Mouse (Mus musculus): ENCODE data around the gene Fam102a. TPM values are rescaled to one million over a fixed set of nuclear protein-coding genes. Genes with fewer than 3 reads are reported as not detected.

Fam102a gene
- total and polyA plus RNA-seq, 3 experiments = 1.3 to 7.8 (median 3.8) TPM

- H3K4me1 ChIP-seq (ENCODE audit: control insufficient read depth in 1 of 2, insufficient read depth in 2 of 2) = peaks cover 16 to 43% of the 10 kb centered on the region in 2 experiments
- dilution Hi-C loops (cut with MboI; ENCODE audit: extremely low pct_ligation_motif_present, extremely low pct_unique_long_range_greater_than_20kb, low sequenced_read_pairs) = no loop called here
- no peak for TF ChIP-seq USF2 (conservative IDR thresholded peaks at IDR 0.05; ENCODE audit: low read depth, low read length)
- TF ChIP-seq NRF1 (IDR thresholded peaks at IDR 0.05; ENCODE audit: low read depth, low read length) = no peak
- no peak for TF ChIP-seq MAX (IDR thresholded peaks at IDR 0.05; ENCODE audit: low read length)
- no peak for TF ChIP-seq EP300 (IDR thresholded peaks at IDR 0.05; ENCODE audit: low read length)
- TF ChIP-seq CHD1 (IDR thresholded peaks at IDR 0.05; ENCODE audit: low read depth, low read length) = no peak
- TF ChIP-seq ZKSCAN1 (IDR thresholded peaks at IDR 0.05; ENCODE audit: borderline replicate concordance, low read depth, low read length) = no peak
- no peak for TF ChIP-seq USF1 (IDR thresholded peaks at IDR 0.05; ENCODE audit: low read depth, low read length)
- TF ChIP-seq ZNF384 (IDR thresholded peaks at IDR 0.05; ENCODE audit: low read depth, low read length) = no peak
- TF ChIP-seq MXI1 (IDR thresholded peaks at IDR 0.05; ENCODE audit: low read depth, low read length) = no peak
- peak; percentile 59; the same call in 1 of the 2 replicates for TF ChIP-seq HCFC1 (IDR thresholded peaks at IDR 0.05; ENCODE audit: low read depth, low read length)
- no peak for TF ChIP-seq E2F4 (IDR thresholded peaks at IDR 0.05; ENCODE audit: insufficient replicate concordance, low read depth, low read length)
- 0 out of 2 replicates have a peak, but pooled peaks have one; percentile 26 for TF ChIP-seq MYC (IDR thresholded peaks at IDR 0.05; ENCODE audit: low read depth, low read length)
- no peak for TF ChIP-seq JUN (IDR thresholded peaks at IDR 0.05; ENCODE audit: insufficient read depth, low read depth, low read length)
- TF ChIP-seq TBP (conservative IDR thresholded peaks at IDR 0.05; ENCODE audit: low read depth, low read length) = peak; percentile 65; the same call in 1 of the 2 replicates
- no peak for TF ChIP-seq MAZ (IDR thresholded peaks at IDR 0.05; ENCODE audit: low read depth, low read length)
- no peak for TF ChIP-seq MAFK (IDR thresholded peaks at IDR 0.05; ENCODE audit: insufficient replicate concordance, low read length)
- no peak for TF ChIP-seq RAD21 (IDR thresholded peaks at IDR 0.05; ENCODE audit: low read depth, low read length)
- peak; percentile 93 for TF ChIP-seq BHLHE40 (IDR thresholded peaks at IDR 0.05; ENCODE audit: low read depth, low read length)
- no peak for TF ChIP-seq POLR2AphosphoS2 (IDR thresholded peaks at IDR 0.05; ENCODE audit: low read depth, low read length)
- TF ChIP-seq ELF1 (IDR thresholded peaks at IDR 0.05; ENCODE audit: low read depth, low read length) = no peak
- TF ChIP-seq RCOR1 (conservative IDR thresholded peaks at IDR 0.05; ENCODE audit: low read depth, low read length) = no peak
- TF ChIP-seq GABPA (IDR thresholded peaks at IDR 0.05; ENCODE audit: insufficient replicate concordance, low read depth, low read length) = no peak
- no peak for TF ChIP-seq PAX5 (IDR thresholded peaks at IDR 0.05; ENCODE audit: low read length)
- no peak for TF ChIP-seq UBTF (IDR thresholded peaks at IDR 0.05; ENCODE audit: low read depth, low read length)
- TF ChIP-seq CTCF (conservative IDR thresholded peaks at IDR 0.05 in 1 of 2, IDR thresholded peaks at IDR 0.05 in 1 of 2; ENCODE audit: low read depth in 2 of 2, low read length in 2 of 2) = no peak
- TF ChIP-seq NELFE (IDR thresholded peaks at IDR 0.05; ENCODE audit: low read depth, low read length) = no peak
- TF ChIP-seq POLR2A (IDR thresholded peaks at IDR 0.05; ENCODE audit: low read depth, low read length) = peak; percentile 41; the same call in 1 of the 2 replicates
- TF ChIP-seq JUND (conservative IDR thresholded peaks at IDR 0.05; ENCODE audit: low read depth, low read length) = no peak
- no peak for TF ChIP-seq ZMIZ1 (IDR thresholded peaks at IDR 0.05; ENCODE audit: low read depth, low read length)
- no peak for TF ChIP-seq CHD2 (IDR thresholded peaks at IDR 0.05; ENCODE audit: low read length)
- TF ChIP-seq MEF2A (IDR thresholded peaks at IDR 0.05; ENCODE audit: borderline replicate concordance, low read depth, low read length) = no peak
- no peak for TF ChIP-seq SMC3 (IDR thresholded peaks at IDR 0.05; ENCODE audit: low read depth, low read length)
- no peak for TF ChIP-seq SIN3A (IDR thresholded peaks at IDR 0.05; ENCODE audit: low read length)
- no peak for TF ChIP-seq ZC3H11A (IDR thresholded peaks at IDR 0.05; ENCODE audit: low read depth, low read length)
- TF ChIP-seq ETS1 (conservative IDR thresholded peaks at IDR 0.05; ENCODE audit: low read depth, low read length) = no peak
- no peak for TF ChIP-seq KAT2A (IDR thresholded peaks at IDR 0.05; ENCODE audit: insufficient replicate concordance, low read length)
- TF ChIP-seq IRF4 (IDR thresholded peaks at IDR 0.05; ENCODE audit: low read depth, low read length) = no peak
- TF ChIP-seq TCF12 (IDR thresholded peaks at IDR 0.05; ENCODE audit: low read depth, low read length) = no peak
- H3K4me3 ChIP-seq (replicated peaks in 1 of 3; ENCODE audit: low read depth in 2 of 3, low read length in 2 of 3, poor library complexity in 1 of 3) = peak overlapping the region; percentile 67 to 86 (median 69)
- peak overlapping the region; percentile 68 for H3K27ac ChIP-seq (ENCODE audit: insufficient read depth, low read depth)
- peaks cover 6% of the 10 kb centered on the region for H3K27me3 ChIP-seq (replicated peaks)
- H3K79me2 ChIP-seq (replicated peaks; ENCODE audit: control insufficient read depth, extremely low read depth, insufficient read depth, poor library complexity, severe bottlenecking) = no peaks in the 10 kb centered on the region; the same call in 1 of the 2 replicates
- H3K9ac ChIP-seq (ENCODE audit: insufficient read depth, low read depth) = peak overlapping the region; percentile 84
- peaks cover 0 to 3% of the 10 kb centered on the region in 2 experiments for H3K36me3 ChIP-seq (replicated peaks in 1 of 2; ENCODE audit: control insufficient read depth in 1 of 2, insufficient read depth in 1 of 2, low read length in 1 of 2)
- peak overlapping the region; percentile 89 for H3K4me2 ChIP-seq (ENCODE audit: insufficient read depth, low read depth, poor library complexity, severe bottlenecking)
- in situ Hi-C loops (cut with MboI; ENCODE audit: low pct_ligation_motif_present, low pct_unique_long_range_greater_than_20kb, low sequenced_read_pairs) = no loop called here
- DNase-seq (ENCODE audit: extremely low read depth) = peak; percentile 76
- no peaks in the 10 kb centered on the region for H3K9me3 ChIP-seq (replicated peaks; ENCODE audit: low read length)
Observed at GRCm38 (mm10) chr2:32537360-32537905, 2.3 kb downstream of the Fam102a start.

All from CH12.LX (cell line).